Mouse (Mus musculus): ENCODE measurements around the gene Aff1. TPM values are rescaled to one million over a fixed set of nuclear protein-coding genes. Genes with fewer than 3 reads are reported as not detected.
A peak's percentile ranks its signal among the peaks of the same experiment; 100 is the strongest.

The Aff1 gene
- polyA plus RNA-seq, 1 experiment from 2014 or later: 8.2 TPM

DNA sequence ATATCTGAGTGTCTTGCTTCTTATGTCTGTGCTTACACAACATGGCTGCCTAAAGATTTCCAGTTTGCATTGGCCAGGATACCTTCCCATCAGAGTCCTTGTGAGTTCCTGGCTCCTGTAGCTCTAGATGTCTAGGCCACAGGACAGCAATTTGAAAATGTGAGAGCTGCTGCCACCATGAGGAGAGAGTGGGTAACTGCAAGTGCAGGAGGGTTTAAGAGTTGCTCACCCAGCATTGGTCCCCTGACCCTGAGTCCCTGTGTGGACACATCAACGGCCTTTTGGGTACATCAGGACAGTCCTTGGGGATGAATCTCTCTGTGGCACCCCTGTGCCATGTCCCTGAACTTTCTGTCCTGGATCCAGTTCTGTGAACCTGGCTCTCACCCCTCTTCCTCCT lies 125.6 kb downstream of the Aff1 start:
- Histone ChIP-seq H3K4me1 (ENCODE audit: control insufficient read depth, insufficient read depth, low read length) (0 out of 2 replicates have a peak, but pooled peaks cover 4% of the 10 kb centered on the region), H3K27me3 (replicated peaks; ENCODE audit: control insufficient read depth, insufficient read depth, low read length) (no peaks in the 10 kb centered on the region), H3K36me3 (ENCODE audit: control insufficient read depth, insufficient read depth, low read length) (no peaks in the 10 kb centered on the region), H3K9me3 (ENCODE audit: control insufficient read depth, low read length) (no peaks in the 10 kb centered on the region), H3K9ac (ENCODE audit: low read depth, low read length) (no peak overlapping the region), H3K4me2 (ENCODE audit: low read depth, low read length) (no peak overlapping the region), H3K27ac (replicated peaks; ENCODE audit: low read depth, low read length) (no peak overlapping the region), H3K4me3 (ENCODE audit: low read depth, low read length) (no peak overlapping the region)
- DNase-seq (ENCODE audit: low spot score) (peak; percentile 83), ATAC-seq (ENCODE audit: low read depth) (peak; percentile 54; the same call in 1 of the 2 replicates)
- 29% methylated on average over 1 of the region's 1 CpGs for WGBS

DNA sequence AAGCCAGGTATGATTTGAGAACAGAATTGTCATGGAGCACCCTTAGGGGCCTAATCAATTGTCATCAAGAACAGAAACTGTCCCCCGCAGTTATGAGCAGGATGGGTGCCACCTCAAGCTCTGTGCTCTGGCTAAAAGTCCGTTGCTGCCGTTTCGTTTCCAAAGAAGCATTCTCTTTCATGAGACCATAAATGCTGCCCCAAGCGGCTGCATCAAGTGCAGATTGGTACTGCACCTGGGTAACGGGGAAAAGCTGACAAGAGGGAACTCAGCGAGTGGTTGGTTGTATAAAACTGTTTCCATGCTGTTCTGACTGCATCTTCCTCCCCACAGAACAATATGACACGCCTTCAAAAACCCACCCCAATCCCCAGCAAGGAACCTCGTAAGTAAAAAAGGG lies 126.4 kb downstream of the Aff1 start:
- WGBS: 79% methylated on average over 9 of the region's 9 CpGs
- H3K4me2 ChIP-seq (ENCODE audit: low read depth, low read length): no peak overlapping the region
- H3K4me3 ChIP-seq (ENCODE audit: low read depth, low read length): no peak overlapping the region
- DNase-seq (ENCODE audit: low spot score) (no peak), ATAC-seq (ENCODE audit: low read depth) (no peak)
- H3K4me1 ChIP-seq (ENCODE audit: control insufficient read depth, insufficient read depth, low read length): 0 out of 2 replicates have a peak, but pooled peaks cover 4% of the 10 kb centered on the region
- H3K36me3 ChIP-seq (ENCODE audit: control insufficient read depth, insufficient read depth, low read length): no peaks in the 10 kb centered on the region
- H3K27me3 ChIP-seq (replicated peaks; ENCODE audit: control insufficient read depth, insufficient read depth, low read length): no peaks in the 10 kb centered on the region
- no peak overlapping the region for H3K9ac ChIP-seq (ENCODE audit: low read depth, low read length)
- no peak overlapping the region for H3K27ac ChIP-seq (replicated peaks; ENCODE audit: low read depth, low read length)
- H3K9me3 ChIP-seq (ENCODE audit: control insufficient read depth, low read length): no peaks in the 10 kb centered on the region

DNA sequence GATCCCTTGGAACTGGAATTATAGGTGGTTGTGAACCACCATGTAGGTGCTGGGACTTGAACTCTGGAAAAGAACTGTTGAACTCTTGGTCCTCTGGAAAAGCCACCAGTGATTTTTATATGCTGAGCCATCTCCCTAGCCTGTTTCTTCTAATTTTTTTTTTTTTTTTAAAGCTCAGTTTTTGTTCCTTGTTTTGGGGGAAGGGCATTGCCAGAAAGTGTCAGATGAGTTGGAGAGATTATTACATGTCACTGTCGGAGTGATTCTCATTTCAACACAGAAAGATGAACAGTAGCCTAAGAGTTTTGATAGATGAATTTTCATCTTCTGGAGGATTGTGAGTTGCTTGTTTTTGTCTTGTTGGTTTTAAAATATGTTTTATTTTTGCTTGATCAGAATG lies 127.5 kb downstream of the Aff1 start:
- DNase-seq (ENCODE audit: low spot score): no peak
- Histone ChIP-seq H3K27me3 (replicated peaks; ENCODE audit: control insufficient read depth, insufficient read depth, low read length) (no peaks in the 10 kb centered on the region), H3K4me3 (ENCODE audit: low read depth, low read length) (no peak overlapping the region), H3K27ac (replicated peaks; ENCODE audit: low read depth, low read length) (no peak overlapping the region), H3K36me3 (ENCODE audit: control insufficient read depth, insufficient read depth, low read length) (no peaks in the 10 kb centered on the region), H3K4me1 (ENCODE audit: control insufficient read depth, insufficient read depth, low read length) (peaks cover 6% of the 10 kb centered on the region; the same call in 1 of the 2 replicates), H3K4me2 (ENCODE audit: low read depth, low read length) (no peak overlapping the region), H3K9ac (ENCODE audit: low read depth, low read length) (no peak overlapping the region), H3K9me3 (ENCODE audit: control insufficient read depth, low read length) (no peaks in the 10 kb centered on the region)
- no peak for ATAC-seq (ENCODE audit: low read depth)
- WGBS: 96% methylated on average over 1 of the region's 1 CpGs

DNA sequence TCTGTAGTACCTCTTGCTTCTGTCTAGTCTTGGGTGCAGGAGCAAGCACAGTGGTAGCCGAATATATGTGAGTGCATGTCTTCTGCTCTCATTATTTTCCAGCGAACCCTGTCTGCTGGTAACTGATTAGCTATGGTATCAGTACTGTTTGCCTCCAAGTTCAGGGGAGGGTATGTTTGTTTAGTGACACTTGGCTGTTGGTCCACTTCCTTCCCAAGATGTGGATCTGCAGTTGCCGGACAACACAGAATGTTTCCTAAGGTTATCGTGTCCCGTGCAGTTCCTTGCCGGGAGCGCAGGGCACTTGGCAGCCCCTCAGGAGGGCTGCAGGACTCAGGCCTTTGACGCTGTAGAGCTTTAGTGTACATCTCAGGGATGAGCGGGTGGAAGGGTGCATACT lies 128.9 kb downstream of the Aff1 start:
- Histone ChIP-seq H3K9ac (ENCODE audit: low read depth, low read length) (no peak overlapping the region), H3K36me3 (ENCODE audit: control insufficient read depth, insufficient read depth, low read length) (no peaks in the 10 kb centered on the region), H3K4me3 (ENCODE audit: low read depth, low read length) (no peak overlapping the region), H3K4me1 (ENCODE audit: control insufficient read depth, insufficient read depth, low read length) (peaks cover 9% of the 10 kb centered on the region; the same call in 1 of the 2 replicates), H3K27ac (replicated peaks; ENCODE audit: low read depth, low read length) (no peak overlapping the region), H3K27me3 (replicated peaks; ENCODE audit: control insufficient read depth, insufficient read depth, low read length) (no peaks in the 10 kb centered on the region), H3K9me3 (ENCODE audit: control insufficient read depth, low read length) (no peaks in the 10 kb centered on the region), H3K4me2 (ENCODE audit: low read depth, low read length) (no peak overlapping the region)
- DNase-seq (ENCODE audit: low spot score) (no peak), ATAC-seq (ENCODE audit: low read depth) (no peak)
- WGBS: 86% methylated on average over 9 of the region's 9 CpGs

DNA sequence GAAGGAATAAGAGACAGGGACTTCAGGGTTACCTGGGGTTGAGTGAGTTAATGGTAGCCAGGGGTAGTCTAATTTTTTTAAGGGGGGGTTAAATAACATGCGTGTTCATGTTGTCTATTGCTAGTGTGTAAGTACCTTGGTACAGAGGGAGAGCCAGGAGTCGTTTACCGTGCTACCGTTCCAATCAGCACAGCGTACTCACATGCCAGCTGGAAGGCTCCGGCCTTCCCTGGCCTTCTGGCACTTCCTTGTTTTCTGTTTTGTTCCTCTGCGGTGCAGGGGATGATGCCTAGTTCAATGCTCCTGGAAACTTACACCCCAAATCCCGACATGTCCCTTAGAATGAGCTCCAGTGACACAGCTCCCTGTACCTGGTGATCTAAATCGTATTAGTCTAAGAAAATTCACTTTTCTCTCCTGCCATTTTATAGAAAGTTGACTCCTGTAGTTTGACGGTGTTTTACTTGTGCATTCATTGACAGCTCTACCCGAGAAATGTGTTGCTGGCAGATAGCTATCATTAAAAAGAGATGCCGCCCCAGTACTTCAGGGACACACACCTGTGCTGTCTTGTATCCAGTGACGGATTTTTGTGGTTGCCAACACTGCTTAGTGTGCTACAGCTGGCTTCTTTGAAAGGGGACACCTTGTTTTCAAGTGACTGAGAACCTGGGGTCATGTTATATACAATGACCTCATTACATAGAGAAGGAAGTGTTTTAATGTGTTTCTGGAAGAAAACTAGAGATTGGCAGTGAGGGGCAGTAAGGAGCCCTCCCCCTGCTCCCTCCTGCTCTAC lies 129.5 kb downstream of the Aff1 start:
- ATAC-seq (ENCODE audit: low read depth) (peak; percentile 76; the same call in 1 of the 2 replicates), DNase-seq (ENCODE audit: low spot score) (peak; percentile 60)
- Histone ChIP-seq H3K27me3 (replicated peaks; ENCODE audit: control insufficient read depth, insufficient read depth, low read length) (no peaks in the 10 kb centered on the region), H3K4me2 (ENCODE audit: low read depth, low read length) (no peak overlapping the region), H3K36me3 (ENCODE audit: control insufficient read depth, insufficient read depth, low read length) (no peaks in the 10 kb centered on the region), H3K4me1 (ENCODE audit: control insufficient read depth, insufficient read depth, low read length) (peaks cover 9% of the 10 kb centered on the region; the same call in 1 of the 2 replicates), H3K27ac (replicated peaks; ENCODE audit: low read depth, low read length) (no peak overlapping the region), H3K9me3 (ENCODE audit: control insufficient read depth, low read length) (no peaks in the 10 kb centered on the region), H3K4me3 (ENCODE audit: low read depth, low read length) (no peak overlapping the region), H3K9ac (ENCODE audit: low read depth, low read length) (no peak overlapping the region)
- 66% methylated on average over 13 of the region's 13 CpGs for WGBS

DNA sequence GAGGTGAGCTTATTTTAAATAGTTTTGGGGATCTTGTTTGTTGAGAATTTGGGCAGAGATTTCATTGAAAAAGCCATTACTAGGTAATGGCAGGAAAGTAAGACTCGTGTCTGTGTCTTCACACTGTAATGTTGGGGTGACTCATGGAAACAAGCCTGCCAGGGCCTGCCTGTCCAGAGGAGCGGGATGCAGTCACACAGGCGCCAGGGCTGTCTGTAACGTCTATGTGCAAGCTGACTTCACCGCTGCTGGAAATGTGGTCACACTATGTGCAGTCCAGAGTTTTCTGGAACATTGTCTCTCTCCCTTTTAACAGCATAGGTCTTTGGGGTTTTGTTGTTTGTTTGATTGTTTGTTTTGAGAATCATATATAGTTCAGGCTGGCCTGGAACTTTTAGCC lies 130.8 kb downstream of the Aff1 start:
- Histone ChIP-seq H3K4me1 (ENCODE audit: control insufficient read depth, insufficient read depth, low read length) (peaks cover 9% of the 10 kb centered on the region; the same call in 1 of the 2 replicates), H3K36me3 (ENCODE audit: control insufficient read depth, insufficient read depth, low read length) (no peaks in the 10 kb centered on the region), H3K9me3 (ENCODE audit: control insufficient read depth, low read length) (no peaks in the 10 kb centered on the region), H3K27me3 (replicated peaks; ENCODE audit: control insufficient read depth, insufficient read depth, low read length) (no peaks in the 10 kb centered on the region), H3K9ac (ENCODE audit: low read depth, low read length) (no peak overlapping the region), H3K4me2 (ENCODE audit: low read depth, low read length) (no peak overlapping the region), H3K27ac (replicated peaks; ENCODE audit: low read depth, low read length) (no peak overlapping the region), H3K4me3 (ENCODE audit: low read depth, low read length) (no peak overlapping the region)
- DNase-seq (ENCODE audit: low spot score): no peak
- 91% methylated on average over 5 of the region's 5 CpGs for WGBS
- ATAC-seq (ENCODE audit: low read depth): no peak

DNA sequence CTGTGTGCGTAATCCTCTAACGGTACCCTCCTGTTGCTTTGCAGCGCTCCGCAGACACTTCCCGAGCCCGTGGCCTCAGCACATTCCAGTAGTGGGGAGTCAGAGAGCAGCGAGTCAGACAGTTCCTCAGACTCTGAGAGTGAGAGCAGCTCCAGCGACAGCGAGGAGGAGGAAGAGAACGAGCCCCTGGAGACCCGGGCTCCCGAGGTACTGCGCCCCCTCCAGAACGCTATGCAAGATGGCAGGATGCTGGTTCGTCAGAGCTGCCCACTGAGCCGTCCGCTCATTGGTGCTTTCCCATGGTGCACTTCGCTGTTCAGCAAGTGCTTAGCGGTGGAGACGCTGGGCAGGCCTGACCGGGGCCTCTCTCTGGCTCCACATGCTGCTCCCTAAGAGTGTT lies 136.1 kb downstream of the Aff1 start:
- H3K27me3 ChIP-seq (replicated peaks; ENCODE audit: control insufficient read depth, insufficient read depth, low read length): no peaks in the 10 kb centered on the region
- H3K9me3 ChIP-seq (ENCODE audit: control insufficient read depth, low read length): no peaks in the 10 kb centered on the region
- H3K4me3 ChIP-seq (ENCODE audit: low read depth, low read length): no peak overlapping the region
- WGBS: 82% methylated on average over 21 of the region's 21 CpGs
- peaks cover 2% of the 10 kb centered on the region; the same call in 1 of the 2 replicates for H3K36me3 ChIP-seq (ENCODE audit: control insufficient read depth, insufficient read depth, low read length)
- no peak for DNase-seq (ENCODE audit: low spot score)
- no peak overlapping the region for H3K4me2 ChIP-seq (ENCODE audit: low read depth, low read length)
- H3K4me1 ChIP-seq (ENCODE audit: control insufficient read depth, insufficient read depth, low read length): peaks cover 5% of the 10 kb centered on the region; the same call in 1 of the 2 replicates
- no peak overlapping the region for H3K9ac ChIP-seq (ENCODE audit: low read depth, low read length)
- no peak for ATAC-seq (ENCODE audit: low read depth)
- no peak overlapping the region for H3K27ac ChIP-seq (replicated peaks; ENCODE audit: low read depth, low read length)

DNA sequence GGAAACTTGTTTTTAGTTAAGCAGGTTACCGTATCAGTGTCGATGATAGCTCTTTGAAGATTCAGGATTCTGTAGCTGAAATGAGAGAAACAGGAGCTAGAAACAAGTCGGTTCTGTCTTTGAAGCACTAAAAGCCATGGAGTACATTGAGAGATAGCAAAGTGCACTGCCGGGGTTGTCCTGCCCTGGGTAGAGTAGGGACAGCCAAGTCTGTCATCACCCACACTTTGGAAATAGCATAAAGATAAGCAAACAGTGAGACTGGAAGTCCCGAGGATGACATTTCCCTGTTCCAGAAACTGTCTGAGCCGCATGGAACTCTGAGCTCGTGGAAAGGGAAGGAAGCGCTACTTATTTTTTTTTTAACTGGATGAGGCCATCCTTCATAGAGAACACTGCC lies 136.6 kb downstream of the Aff1 start:
- DNase-seq (ENCODE audit: low spot score): no peak
- no peak for ATAC-seq (ENCODE audit: low read depth)
- H3K27me3 ChIP-seq (replicated peaks; ENCODE audit: control insufficient read depth, insufficient read depth, low read length): no peaks in the 10 kb centered on the region

DNA sequence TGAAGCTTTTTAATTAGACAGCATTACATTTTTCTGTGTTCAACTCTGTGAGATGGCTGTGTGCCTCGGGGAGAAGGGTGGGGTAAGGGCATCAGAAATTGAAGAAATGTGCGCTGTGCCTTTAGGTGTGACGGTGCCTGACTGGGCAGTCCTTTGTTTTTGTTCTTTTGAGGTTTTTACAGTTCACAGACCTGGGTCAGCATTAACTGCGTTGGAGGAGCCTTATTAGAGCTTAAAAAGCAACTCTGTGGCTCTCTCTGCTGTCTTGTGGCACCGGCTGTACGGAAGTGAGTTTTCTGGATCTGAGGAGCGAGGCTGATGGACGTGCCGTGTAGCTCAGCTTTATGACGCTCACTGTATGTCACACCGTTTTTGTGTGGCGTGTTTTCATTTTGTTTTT lies 137.0 kb downstream of the Aff1 start:
- H3K4me2 ChIP-seq (ENCODE audit: low read depth, low read length): no peak overlapping the region
- H3K36me3 ChIP-seq (ENCODE audit: control insufficient read depth, insufficient read depth, low read length): peaks cover 8% of the 10 kb centered on the region; the same call in 1 of the 2 replicates
- peaks cover 5% of the 10 kb centered on the region; the same call in 1 of the 2 replicates for H3K4me1 ChIP-seq (ENCODE audit: control insufficient read depth, insufficient read depth, low read length)
- no peak overlapping the region for H3K9ac ChIP-seq (ENCODE audit: low read depth, low read length)
- H3K27me3 ChIP-seq (replicated peaks; ENCODE audit: control insufficient read depth, insufficient read depth, low read length): no peaks in the 10 kb centered on the region
- ATAC-seq (ENCODE audit: low read depth): no peak
- 69% methylated on average over 12 of the region's 12 CpGs for WGBS
- no peaks in the 10 kb centered on the region for H3K9me3 ChIP-seq (ENCODE audit: control insufficient read depth, low read length)
- H3K4me3 ChIP-seq (ENCODE audit: low read depth, low read length): no peak overlapping the region
- H3K27ac ChIP-seq (replicated peaks; ENCODE audit: low read depth, low read length): no peak overlapping the region
- no peak for DNase-seq (ENCODE audit: low spot score)

More for the DNA sequence above, 136.6 kb downstream of the Aff1 start:
- WGBS: 66% methylated on average over 8 of the region's 8 CpGs
- Histone ChIP-seq H3K27ac (replicated peaks; ENCODE audit: low read depth, low read length) (no peak overlapping the region), H3K36me3 (ENCODE audit: control insufficient read depth, insufficient read depth, low read length) (peaks cover 4% of the 10 kb centered on the region; the same call in 1 of the 2 replicates), H3K4me3 (ENCODE audit: low read depth, low read length) (no peak overlapping the region), H3K9me3 (ENCODE audit: control insufficient read depth, low read length) (no peaks in the 10 kb centered on the region), H3K9ac (ENCODE audit: low read depth, low read length) (no peak overlapping the region), H3K4me2 (ENCODE audit: low read depth, low read length) (no peak overlapping the region), H3K4me1 (ENCODE audit: control insufficient read depth, insufficient read depth, low read length) (peaks cover 5% of the 10 kb centered on the region; the same call in 1 of the 2 replicates)

All from embryonic facial prominence, embryonic 14.5 days (tissue).